Mouse (Mus musculus) bone marrow, adult 2 months (tissue): ENCODE measurements around the gene Retreg1.

Source experiments
- CTCF ChIP-seq: fragments of 200-500 bp; IDR thresholded peaks from 2 replicates; pipeline ENCODE4 v1.5.1; 2011; ENCODE audit warnings: low read length, control low read depth; ENCODE audit not compliant: control insufficient read depth, insufficient read depth
- POLR2A ChIP-seq: fragments of 200-500 bp; IDR thresholded peaks from 2 replicates; pipeline ENCODE4 v1.6.1; 2011; ENCODE audit warnings: low read depth, mild to moderate bottlenecking, control low read depth, low read length, borderline replicate concordance; ENCODE audit not compliant: control insufficient read depth

DNA sequence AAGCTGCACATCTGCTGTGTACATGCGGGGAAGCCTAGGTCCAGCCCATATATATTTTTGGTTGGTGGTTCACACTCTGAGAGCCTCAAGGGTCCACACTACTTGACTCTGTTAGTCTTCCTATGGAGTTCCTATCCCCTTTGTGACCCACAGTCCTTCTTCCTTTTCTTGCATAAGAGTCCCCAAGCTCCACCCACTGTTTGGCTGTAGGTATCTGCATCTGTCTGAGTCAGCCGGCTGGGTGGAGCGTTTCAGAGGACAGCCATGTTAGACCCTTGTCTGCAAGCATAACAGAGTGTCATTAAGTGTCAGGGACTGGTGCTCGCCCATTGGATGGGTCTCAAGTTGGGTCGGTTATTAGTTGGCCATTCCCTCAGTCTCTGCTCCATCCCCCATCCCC is 107.6 kb downstream of the Retreg1 start:
- no peak for TF ChIP-seq POLR2A
- no peak for TF ChIP-seq CTCF
